11 mouse cellular contexts compared by ENCODE assay signal in the genomic region with DNA sequence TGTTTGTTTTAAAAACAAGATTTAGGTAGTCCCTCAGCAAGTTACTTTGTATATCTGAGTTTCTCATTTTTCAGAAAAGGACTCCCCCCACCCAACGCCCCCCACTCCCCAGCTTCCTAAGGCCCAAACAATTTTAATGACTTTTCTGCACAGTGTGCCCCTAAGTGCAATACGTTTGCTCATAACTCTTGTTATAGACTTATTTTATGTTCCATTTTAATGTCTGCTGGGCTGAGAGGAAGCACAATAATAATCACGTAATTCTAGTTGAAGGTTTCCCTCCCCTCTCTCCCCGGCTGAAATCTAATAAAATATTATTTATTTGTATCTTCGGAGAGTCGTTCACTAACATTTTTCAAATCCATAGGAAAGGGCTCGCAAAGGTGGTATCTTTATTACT. TPM values are rescaled to one million over a fixed set of nuclear protein-coding genes. Genes with fewer than 3 reads are reported as not detected.
A peak's percentile ranks its signal among the peaks of the same experiment; 100 is the strongest.
DNase-seq lines count a peak whose midpoint lies in the region; ATAC-seq and TF ChIP-seq lines count a peak whose summit lies in the region.
"Had no signal": no experiment of that assay in that cellular context is flagged by ENCODE, and none has a peak within 500 bp of the region (broad histone marks: within the 10 kb centered on the region; RNA-seq: fewer than 3 reads in every experiment).

No protein-coding gene starts in this region.

- no peaks in the 10 kb centered on the region for H3K36me3 ChIP-seq in kidney, postnatal 0 days (ENCODE audit: insufficient read depth, low read length)
- no peaks in the 10 kb centered on the region for H3K36me3 ChIP-seq in kidney, adult 2 months (ENCODE audit: control insufficient read depth, insufficient read depth, low read length)
- no peaks in the 10 kb centered on the region for H3K36me3 ChIP-seq in forebrain, embryonic 13.5 days (ENCODE audit: poor library complexity, severe bottlenecking)
- H3K36me3 ChIP-seq in limb, embryonic 10.5 days: peaks cover 62% of the 10 kb centered on the region
- H3K36me3 ChIP-seq in neural tube, embryonic 13.5 days: no peaks in the 10 kb centered on the region

- peak overlapping the region; percentile 78 for H3K27ac ChIP-seq in kidney, postnatal 0 days
- H3K27ac ChIP-seq in kidney, adult 2 months (ENCODE audit: insufficient read depth, low read depth, low read length): no peak overlapping the region
- H3K27ac ChIP-seq in forebrain, embryonic 13.5 days: peak overlapping the region; percentile 82
- H3K27ac ChIP-seq in limb, embryonic 10.5 days: peak overlapping the region; percentile 83
- H3K27ac ChIP-seq in neural tube, embryonic 13.5 days (replicated peaks): peak overlapping the region; percentile 89

- peaks cover 43% of the 10 kb centered on the region for H3K4me1 ChIP-seq in kidney, postnatal 0 days (replicated peaks; ENCODE audit: insufficient read depth, low read length)
- H3K4me1 ChIP-seq in kidney, adult 2 months (ENCODE audit: control insufficient read depth, insufficient read depth, low read length): peaks cover 6% of the 10 kb centered on the region; the same call in 1 of the 2 replicates
- H3K4me1 ChIP-seq in forebrain, embryonic 13.5 days: peaks cover 81% of the 10 kb centered on the region
- H3K4me1 ChIP-seq in limb, embryonic 10.5 days: peaks cover 85% of the 10 kb centered on the region
- H3K4me1 ChIP-seq in neural tube, embryonic 13.5 days (replicated peaks): peaks cover 74% of the 10 kb centered on the region

- WGBS in kidney, postnatal 0 days: 18% methylated on average over 7 of the region's 7 CpGs
- 60% methylated on average over 7 of the region's 7 CpGs for WGBS in kidney, adult 2 months
- WGBS in forebrain, embryonic 13.5 days: 52% methylated on average over 7 of the region's 7 CpGs
- WGBS in limb, embryonic 10.5 days: 39% methylated on average over 7 of the region's 7 CpGs
- 21% methylated on average over 7 of the region's 7 CpGs for WGBS in neural tube, embryonic 13.5 days

- H3K4me3 ChIP-seq in kidney, postnatal 0 days (replicated peaks; ENCODE audit: low read depth, low read length): no peak overlapping the region
- no peak overlapping the region for H3K4me3 ChIP-seq in kidney, adult 2 months (ENCODE audit: insufficient read depth, low read depth, low read length)
- no peak overlapping the region for H3K4me3 ChIP-seq in forebrain, embryonic 13.5 days
- peak overlapping the region; percentile 20; the same call in 1 of the 2 replicates for H3K4me3 ChIP-seq in limb, embryonic 10.5 days
- no peak overlapping the region for H3K4me3 ChIP-seq in neural tube, embryonic 13.5 days
- H3K4me3 ChIP-seq: erythroblast, embryonic 14.5 days had no signal

- no peaks in the 10 kb centered on the region for H3K27me3 ChIP-seq in kidney, postnatal 0 days (ENCODE audit: insufficient read depth, low read length)
- no peaks in the 10 kb centered on the region for H3K27me3 ChIP-seq in kidney, adult 2 months (replicated peaks; ENCODE audit: control insufficient read depth, insufficient read depth, low read length)
- H3K27me3 ChIP-seq in forebrain, embryonic 13.5 days: no peaks in the 10 kb centered on the region
- H3K27me3 ChIP-seq in limb, embryonic 10.5 days (ENCODE audit: low read depth, poor library complexity, severe bottlenecking): no peaks in the 10 kb centered on the region
- 0 out of 2 replicates have a peak, but pooled peaks cover 2% of the 10 kb centered on the region for H3K27me3 ChIP-seq in neural tube, embryonic 13.5 days

- no peak overlapping the region for H3K9ac ChIP-seq in kidney, postnatal 0 days (ENCODE audit: low read depth, low read length)
- no peak overlapping the region; the same call in 1 of the 2 replicates for H3K9ac ChIP-seq in forebrain, embryonic 13.5 days
- no peak overlapping the region for H3K9ac ChIP-seq in neural tube, embryonic 13.5 days

- ATAC-seq in kidney, postnatal 0 days (replicated peaks; ENCODE audit: low FRiP score, low read depth): no peak
- no peak for ATAC-seq in forebrain, embryonic 13.5 days
- ATAC-seq in neural tube, embryonic 13.5 days (ENCODE audit: low read depth): peak; percentile 51

- no peaks in the 10 kb centered on the region for H3K9me3 ChIP-seq in kidney, postnatal 0 days (replicated peaks; ENCODE audit: low read length)
- H3K9me3 ChIP-seq in forebrain, embryonic 13.5 days (replicated peaks): no peaks in the 10 kb centered on the region
- H3K9me3 ChIP-seq in limb, embryonic 10.5 days (replicated peaks): no peaks in the 10 kb centered on the region
- H3K9me3 ChIP-seq in neural tube, embryonic 13.5 days: no peaks in the 10 kb centered on the region

- no peak for TF ChIP-seq CTCF in kidney, postnatal 0 days (IDR thresholded peaks at IDR 0.05; ENCODE audit: low read depth)
- TF ChIP-seq CTCF in kidney, adult 2 months (conservative IDR thresholded peaks at IDR 0.05; ENCODE audit: insufficient read depth, insufficient read length, low read depth, low read length): no peak

- intact Hi-C loops in gastrocnemius, postnatal 14 days (cut with DNase I; ENCODE audit: low total_unique reads): no loop called here

- H3K4me2 ChIP-seq in kidney, postnatal 0 days (ENCODE audit: low read length): peak overlapping the region; percentile 30
- peak overlapping the region; percentile 45 for H3K4me2 ChIP-seq in forebrain, embryonic 13.5 days
- peak overlapping the region; percentile 26 for H3K4me2 ChIP-seq in neural tube, embryonic 13.5 days

- no peak for TF ChIP-seq POLR2A in kidney, adult 2 months (IDR thresholded peaks at IDR 0.05; ENCODE audit: low read depth, low read length)

- DNase-seq in kidney, postnatal 0 days (ENCODE audit: low spot score): peak; percentile 59
- no peak for DNase-seq in kidney, adult 2 months
- no peak for DNase-seq in limb, embryonic 10.5 days (ENCODE audit: low spot score)
- no peak for DNase-seq in thymus, postnatal 10 days (ENCODE audit: low spot score in 2 of 2)
- no peak for DNase-seq in adipocyte (ENCODE audit: low spot score)
- no peak for DNase-seq in gastrocnemius, postnatal 14 days

RNA-seq across cellular contexts. Expression of gene Hmga2, which starts 58.1 kb away (rescaled TPM):
- polyA plus RNA-seq in kidney, postnatal 0 days (2015; fragmentation: Nextera tagmentation; extraction: Ambion mirVana): 7.8 and 8.1 TPM in 2 replicates
- 0.09 and 0.10 TPM in 2 replicates for polyA plus RNA-seq in kidney, adult 2 months (2012; rRNA removed)
- polyA plus RNA-seq in forebrain, embryonic 13.5 days (2015; fragmentation: Nextera tagmentation; extraction: Ambion mirVana): 12.1 and 15.1 TPM in 2 replicates
- polyA plus RNA-seq in limb, embryonic 10.5 days (2016; fragmentation: Nextera tagmentation; extraction: Ambion mirVana): 129 and 160 TPM in 2 replicates
- 3.7 and 8.8 TPM in 2 replicates for polyA plus RNA-seq in neural tube, embryonic 13.5 days (2015; fragmentation: Nextera tagmentation; extraction: Ambion mirVana)
- total RNA-seq in gastrocnemius, postnatal 14 days (2021): under 1 TPM in 1 of 2 experiments, not detected in 1; 0.06 TPM
- total RNA-seq: liver, adult 2 months had no signal
- polyA plus RNA-seq: spleen, adult 2 months had no signal
